Mouse (Mus musculus) megakaryocyte, embryonic 14.5 days (primary cell): ENCODE data around the gene Sema5a.

ENCODE experiments used
- FLI1 ChIP-seq: IDR thresholded peaks from 2 replicates; pipeline ENCODE4 v1.6.1; 2012; ENCODE audit warnings: low read length, inconsistent platforms, mixed read lengths
- GATA1 ChIP-seq: IDR thresholded peaks from 3 replicates; pipeline ENCODE4 v1.6.1; 2012; ENCODE audit warnings: mixed read lengths, low read length, inconsistent platforms, borderline replicate concordance

- no peak for TF ChIP-seq GATA1
- TF ChIP-seq FLI1: no peak
Measured at GRCm38 (mm10) chr15:32433833-32434155, 189.2 kb downstream of the Sema5a start.
